Mouse (Mus musculus) spleen, postnatal 10 days (tissue): ENCODE results near the gene Gm42715.
"Not testable (repeated sequence)": the region's sequence is repeated elsewhere in the genome, so short reads cannot be mapped to it uniquely, and the experiment has no call there.

Experiments
- DNase-seq, 2 experiments: peaks; one replicate each; pipeline ENCODE4 v3.0.0; 2021 to 2022; ENCODE audit warnings: low spot score in 2 of 2

Gene Gm42715

DNA sequence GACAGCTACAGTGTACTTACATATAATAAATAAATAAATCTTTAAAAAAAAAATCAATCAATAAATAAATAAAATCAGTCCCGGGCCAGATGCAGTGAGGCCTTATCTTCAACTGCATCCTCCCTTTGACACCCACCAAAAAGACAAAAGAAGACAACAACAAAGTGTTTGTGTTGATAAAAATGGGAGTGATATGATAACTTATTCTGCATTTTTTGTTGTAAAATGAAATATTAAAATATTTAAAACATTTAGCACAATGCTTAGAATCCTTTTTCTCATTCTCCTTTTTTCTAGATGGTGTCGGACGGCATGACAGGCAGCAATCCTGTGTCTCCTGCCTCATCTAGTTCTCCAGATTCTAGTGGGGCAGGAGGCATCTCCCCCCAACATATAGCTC is at the start of gene Gm42715:
TSS of gene Gm42715 (plus strand) at position 301 of the 400 bp plus-strand sequence.
- no peak for DNase-seq

DNA sequence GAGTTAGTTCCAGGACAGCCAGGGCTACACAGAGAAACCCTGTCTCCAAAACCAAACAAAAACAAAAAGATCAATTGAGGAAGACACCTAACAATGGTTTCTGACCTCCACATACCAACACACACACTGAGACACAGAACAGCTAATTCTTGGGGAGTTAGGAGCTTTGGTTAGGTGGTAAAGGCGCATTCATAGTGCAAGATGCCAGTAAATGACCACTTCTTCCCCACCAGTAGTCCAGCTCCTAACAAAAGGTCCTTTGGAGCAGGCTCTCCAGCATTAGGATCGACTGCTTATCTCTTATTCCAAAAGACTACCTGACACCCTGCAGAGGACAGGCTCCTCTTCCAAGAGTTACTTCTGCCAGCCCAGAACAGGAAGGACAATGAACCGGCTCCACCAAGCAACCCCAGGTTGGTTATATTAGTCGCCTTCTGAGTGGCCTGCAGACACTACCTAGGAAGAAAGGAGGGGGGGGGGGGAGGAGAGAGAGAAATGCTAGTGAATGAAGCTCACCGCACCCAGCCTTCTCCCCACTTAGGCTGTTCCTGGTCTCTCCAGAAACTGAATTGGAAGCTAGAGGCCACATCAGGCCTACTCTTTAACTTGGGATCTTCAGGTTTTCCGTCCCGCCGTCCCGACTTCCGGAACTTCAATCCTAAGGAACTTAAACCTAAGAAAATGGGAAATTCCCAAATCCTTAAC is 49.2 kb upstream of the Gm42715 start:
- DNase-seq: peak in 1 of 2 experiments; percentile 46

DNA sequence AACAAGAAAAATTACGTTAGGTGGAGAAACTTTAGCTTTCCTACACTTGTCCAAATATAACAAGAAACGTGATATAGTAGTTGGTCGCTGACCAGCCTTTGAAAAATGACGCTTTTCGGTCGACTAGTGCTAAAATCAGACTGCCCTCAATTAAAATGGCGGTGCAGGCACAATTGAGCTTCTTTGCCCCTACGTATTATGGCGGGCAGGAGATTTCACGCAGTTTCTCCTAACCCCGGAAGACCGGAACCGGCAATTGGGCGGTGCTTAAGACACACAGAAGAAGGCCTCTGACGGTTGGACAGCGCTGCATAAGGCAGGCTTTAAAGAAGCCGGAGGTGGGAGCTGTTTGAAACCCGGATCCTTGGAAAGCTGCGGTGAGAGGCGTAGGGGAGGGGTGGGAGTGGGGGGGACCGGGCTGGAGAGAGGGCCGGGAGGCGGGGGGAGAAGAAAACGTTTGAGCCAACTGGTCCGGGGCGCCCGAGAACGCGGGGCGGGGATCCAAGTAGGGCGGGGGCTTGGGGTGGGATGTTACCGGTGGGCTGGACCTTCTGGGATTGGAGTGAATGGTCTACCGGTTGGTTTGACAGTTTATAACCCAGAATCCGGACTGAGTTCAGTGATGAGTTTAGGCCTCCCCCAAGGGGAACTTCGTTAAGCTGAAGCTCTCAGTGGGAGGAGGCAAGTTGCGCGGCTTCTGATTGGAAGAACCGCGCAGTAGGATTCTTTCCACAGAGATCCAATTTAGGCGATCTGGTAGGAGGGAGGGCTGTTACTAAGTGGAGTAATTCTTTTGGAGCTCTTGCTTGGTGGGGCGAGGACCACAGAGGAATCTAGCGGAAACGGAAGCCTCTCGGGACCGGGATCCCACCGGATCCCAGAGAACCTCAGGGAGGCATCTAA is 48.4 kb upstream of the Gm42715 start:
- DNase-seq: peak; percentile 74 to 91

DNA sequence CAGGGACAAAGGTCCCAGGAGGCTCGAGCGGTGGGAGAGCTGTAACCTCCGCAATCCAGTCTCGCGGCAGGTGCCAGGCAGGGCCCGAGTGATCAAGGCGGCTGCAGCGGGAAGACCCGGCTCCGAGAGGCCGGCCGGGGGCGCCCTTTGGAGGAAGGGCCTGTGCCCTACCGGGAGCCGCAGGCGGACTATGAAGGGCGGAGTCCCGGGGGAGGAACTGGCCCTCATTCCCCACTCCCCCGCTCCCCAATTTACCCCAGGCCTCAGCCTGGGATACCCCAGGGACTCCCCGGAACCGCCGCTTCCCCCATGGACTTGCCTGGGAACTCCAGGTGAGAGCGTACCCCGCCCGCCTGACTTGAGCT is 47.8 kb upstream of the Gm42715 start:
- peak in 1 of 2 experiments; percentile 72 for DNase-seq

DNA sequence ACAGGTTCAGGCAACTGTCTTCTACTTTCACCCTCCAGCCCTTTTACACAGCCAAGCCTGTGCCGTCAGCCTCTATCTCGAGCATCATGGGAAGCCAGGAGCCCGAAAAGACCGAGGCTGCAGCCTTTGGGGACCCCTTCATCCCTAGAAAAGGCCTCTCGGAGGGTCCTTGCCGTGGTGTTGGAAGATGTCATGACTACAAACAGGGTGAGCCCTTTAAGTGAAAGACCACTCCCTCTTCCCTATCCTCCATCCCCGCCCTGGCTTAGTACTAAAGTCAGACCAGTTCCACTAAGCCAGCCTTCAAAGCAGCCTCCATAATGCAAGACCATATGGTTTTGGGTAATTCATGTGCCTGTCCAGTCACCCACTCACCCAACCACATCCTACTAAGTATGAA is 47.3 kb upstream of the Gm42715 start:
- DNase-seq: no peak

DNA sequence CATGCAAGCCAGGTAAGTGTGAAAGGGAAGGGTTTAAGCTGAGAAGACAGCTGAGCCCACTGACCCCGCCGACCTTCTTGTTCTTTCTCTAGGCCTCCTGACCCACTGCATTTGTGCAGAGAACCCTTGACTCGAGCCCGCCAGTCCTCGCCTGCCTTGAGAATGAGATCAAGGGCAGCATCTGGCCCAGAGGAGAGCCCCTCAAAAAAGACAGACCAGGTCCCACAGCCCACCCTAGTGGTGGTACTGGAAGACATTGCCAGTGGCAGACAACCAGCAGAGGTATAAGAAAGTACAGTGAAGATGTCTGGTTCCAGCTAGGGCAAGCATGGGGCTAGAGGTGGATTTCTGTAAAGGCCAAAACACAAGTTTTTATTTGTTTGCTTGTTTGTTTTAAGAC is 45.7 kb upstream of the Gm42715 start:
- DNase-seq: no peak

DNA sequence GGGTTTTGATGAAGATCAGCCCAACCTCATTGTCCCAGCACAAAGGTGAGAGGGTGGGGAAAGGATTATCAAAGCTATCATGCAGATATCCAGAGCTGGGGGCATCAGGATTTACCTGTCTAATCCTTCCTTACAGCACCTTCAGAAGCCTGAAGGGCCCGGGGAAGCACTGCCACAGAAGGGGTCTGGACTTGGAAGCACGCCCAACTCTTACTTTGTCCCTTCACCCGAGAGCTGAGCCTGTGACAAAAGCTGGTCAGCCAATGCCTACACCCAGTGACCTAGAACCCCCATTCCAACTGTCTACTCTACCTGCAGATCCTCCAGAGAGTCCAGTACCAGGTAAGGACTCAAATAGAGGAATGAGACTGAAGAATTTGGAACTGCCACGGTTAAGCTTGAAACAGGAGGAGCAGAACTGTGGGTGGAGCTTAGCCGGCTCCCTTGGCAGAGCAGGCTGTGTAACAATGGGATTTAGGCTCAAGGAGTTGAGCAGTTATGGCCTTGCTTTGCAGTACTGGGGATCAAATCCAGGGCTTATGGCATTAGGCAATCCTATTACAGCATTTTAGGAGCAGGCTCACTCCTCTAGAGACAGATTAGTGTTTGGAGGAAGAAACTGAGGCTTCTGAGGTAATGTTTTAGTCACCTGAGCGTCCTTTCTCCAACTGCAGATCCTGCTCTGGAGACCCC is 44.9 kb upstream of the Gm42715 start:
- DNase-seq: no peak

DNA sequence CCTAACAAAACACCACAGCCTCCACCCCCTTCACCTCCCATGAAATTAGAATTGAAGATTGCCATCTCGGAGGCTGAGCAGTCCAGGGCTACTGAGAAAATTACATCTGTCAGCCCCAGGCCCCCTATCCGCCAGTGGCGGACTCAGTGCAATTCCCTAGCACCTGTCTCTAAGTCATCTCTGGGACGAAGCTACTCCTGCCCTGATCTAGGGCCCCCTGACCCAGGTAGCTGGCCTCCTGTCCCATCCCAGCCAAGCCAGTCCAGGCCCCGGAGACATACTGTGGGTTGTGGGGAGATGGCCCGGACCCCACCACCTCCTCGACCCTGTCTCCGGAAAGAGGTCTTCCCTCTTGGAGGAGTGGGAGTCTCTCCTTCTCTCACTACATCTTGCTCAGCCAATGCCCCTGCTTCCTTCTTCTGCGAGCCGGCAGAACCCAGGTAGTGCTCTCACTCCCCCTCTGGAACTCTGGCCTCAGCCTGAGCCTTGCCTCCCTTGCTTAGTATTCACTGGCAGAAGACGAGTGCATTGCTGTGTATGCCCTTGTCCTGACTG is 44.1 kb upstream of the Gm42715 start:
- no peak for DNase-seq

DNA sequence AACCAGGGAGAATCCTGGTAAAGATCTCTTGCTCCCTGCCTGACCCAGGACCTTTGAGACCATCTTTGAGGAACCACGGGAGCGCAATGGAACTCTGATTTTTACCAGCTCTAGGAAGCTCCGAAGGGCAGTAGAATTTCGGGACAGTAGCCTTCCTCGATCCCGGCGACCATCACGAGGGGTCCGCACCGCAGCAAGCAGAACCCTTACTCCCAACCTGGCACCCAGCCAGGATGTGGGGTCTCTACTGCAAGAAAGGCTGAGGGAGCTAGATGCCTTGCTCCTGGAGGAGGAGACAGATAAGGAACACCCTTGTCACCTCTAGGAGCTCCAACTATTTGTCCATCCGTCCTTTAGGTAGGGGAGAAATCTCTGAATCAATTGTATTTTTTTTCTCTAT is 43.0 kb upstream of the Gm42715 start:
- no peak for DNase-seq

DNA sequence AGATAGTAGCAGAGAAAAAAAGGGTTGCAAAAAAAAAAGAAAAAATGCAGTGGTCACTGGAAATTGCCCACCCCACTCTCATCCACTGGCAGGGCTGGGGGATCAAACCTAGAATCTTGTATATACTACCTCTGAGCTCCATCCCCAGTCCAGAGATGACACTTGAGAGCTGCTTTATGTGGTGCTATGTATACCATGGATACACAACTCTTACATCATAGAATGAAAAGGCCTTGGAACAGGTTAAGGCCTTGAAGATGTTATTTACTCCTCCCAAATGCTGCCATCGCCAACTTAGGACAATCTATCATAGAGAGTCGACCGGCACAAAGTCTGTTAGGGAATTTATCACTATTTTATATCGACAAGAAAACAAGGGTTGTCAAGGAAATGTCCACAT is 42.5 kb upstream of the Gm42715 start:
- no peak for DNase-seq

DNA sequence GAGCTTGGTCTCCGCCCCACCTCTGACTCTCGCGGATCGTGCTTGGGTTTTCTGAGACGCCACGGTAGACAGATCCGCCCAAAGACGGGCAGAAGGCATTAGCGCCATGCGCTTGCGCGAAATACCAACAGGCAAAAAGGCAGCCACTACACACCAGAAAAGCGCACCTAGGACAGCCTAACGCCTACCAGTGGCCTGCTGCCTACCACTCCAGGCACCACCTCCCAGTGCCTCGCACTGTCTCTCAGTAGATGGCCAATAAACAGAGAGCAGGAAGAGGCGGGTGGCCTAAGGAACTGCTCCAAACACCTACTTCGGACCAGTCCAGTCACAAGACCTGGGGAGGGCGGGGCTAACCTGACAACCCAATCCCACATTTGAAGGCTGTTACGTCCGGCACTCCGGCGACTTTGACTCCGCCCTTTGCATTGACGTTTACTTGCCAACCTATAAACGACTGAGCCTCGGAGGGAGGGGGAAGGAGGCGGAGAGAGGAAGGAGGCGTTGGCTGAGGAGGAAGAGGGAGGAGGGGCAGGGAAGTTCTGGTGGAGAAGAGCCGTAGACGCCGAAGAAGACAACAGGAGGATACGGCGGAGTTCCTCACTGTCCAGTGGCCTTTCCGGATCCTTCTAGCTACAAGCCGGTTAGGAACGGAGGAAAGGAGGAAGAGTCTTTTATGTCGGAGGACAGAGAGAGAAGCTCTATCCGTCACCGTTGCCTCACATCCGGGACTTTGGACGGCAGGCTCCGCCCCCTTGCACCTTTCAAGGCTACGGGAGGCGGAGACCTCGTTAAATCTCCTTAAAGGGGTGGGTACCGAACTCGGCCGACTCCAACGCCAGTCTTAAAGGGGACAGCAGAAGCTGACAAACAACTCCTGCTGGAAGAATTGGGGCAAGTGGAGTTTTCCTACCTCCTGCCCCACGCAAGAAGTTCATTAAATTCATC is 41.4 kb upstream of the Gm42715 start:
- DNase-seq: peak; percentile 98 to 100

DNA sequence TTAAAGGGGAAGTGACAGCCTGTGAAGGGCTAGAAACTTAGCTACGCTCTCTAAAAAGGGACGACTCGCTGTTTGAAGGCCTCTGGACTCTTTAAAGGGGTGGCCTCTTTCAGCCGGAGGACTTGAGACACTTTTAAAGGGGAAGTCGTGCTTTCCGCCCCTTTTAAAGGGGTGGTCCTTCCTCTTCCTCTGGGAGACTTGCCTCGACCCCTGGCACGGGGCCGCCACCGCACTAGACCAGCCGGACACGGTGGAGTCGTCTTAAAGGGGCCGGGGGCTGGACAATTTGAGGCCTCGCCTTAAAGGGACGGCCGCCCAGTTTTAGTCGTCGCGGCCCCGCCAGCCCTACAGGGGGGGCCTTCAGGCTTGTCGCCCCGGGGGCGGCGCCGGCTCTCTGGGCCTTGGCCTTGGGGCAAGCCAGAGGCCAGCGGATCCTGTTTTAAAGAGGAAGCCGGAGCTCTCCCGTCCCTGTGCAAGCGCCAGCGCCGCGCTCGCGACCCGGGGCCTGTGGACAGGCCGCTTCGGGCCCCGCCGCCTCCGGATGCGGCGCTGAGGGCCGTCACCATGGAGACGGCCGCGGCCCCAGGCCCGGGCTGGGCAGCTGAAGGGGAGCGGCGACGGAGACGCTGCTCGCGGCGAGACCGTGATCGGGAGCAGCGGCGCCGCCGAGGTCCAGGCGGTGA is 40.6 kb upstream of the Gm42715 start, which contains the start of gene Fbrs:
TSS of gene Fbrs (plus strand) at position 565 of the 683 bp plus-strand sequence.
- peak in 1 of 2 experiments; percentile 85 for DNase-seq

DNA sequence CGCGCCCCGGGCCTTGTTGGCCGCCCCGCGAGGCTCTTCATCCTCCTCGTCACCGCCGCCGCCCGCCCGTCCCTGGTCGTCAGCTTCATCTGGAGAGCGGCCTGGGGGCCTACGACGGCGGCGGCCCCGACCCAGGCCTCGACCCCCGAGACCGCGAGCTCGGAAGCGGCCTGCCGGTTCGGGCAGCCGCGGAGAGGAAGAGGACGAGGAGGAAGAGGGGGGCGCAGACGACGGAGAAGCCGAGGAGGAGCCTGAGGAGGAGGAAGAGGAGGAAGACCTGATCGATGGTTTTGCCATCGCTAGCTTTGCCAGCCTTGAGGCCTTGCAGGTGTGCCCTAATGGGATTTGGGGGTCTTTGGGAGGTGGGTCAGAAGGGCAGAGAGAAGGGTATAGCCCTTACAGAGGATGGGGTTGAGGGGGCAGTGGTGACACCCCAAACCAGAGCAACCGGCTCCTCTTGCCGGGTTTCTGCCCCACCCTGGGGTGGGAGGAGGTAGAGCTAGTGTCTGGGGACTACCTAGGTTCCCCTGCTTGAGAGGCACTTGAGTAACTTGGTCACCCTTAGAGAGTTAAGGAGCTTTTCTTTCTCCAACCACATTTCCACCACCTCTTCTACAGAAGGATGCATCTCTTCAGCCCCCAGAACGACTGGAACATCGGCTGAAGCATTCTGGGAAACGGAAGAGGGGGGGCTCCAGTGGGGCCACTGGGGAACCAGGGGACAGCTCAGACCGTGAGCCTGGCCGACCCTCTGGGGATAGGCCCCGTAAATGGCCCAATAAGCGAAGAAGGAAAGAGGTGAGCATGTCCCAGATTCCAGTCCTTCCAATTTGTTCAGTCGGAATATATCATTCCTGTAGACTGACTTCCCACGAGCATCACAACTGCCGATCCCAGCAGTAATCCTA is 39.8 kb upstream of the Gm42715 start:
- peak; percentile 63 to 71 for DNase-seq

DNA sequence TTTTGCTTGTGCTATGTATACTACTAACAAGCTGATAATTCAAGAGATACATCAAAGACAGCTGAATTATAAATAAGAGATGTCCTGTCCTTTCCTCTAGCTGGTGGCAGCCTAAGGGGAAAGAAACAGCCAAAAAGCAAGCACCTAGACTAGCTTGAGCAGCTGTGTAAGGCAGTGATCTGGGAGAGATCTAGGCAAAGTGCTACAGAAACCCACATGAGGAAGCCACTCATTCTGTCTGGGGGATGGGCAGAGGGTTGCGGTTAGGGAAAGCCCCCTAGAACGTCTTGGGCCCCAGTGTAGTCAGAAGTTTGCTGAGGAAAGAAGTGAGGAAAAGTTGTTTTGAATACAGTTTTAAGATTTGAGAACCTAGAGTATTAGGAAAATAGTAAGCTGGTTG is 39.1 kb upstream of the Gm42715 start:
- DNase-seq: peak; percentile 38 to 75

DNA sequence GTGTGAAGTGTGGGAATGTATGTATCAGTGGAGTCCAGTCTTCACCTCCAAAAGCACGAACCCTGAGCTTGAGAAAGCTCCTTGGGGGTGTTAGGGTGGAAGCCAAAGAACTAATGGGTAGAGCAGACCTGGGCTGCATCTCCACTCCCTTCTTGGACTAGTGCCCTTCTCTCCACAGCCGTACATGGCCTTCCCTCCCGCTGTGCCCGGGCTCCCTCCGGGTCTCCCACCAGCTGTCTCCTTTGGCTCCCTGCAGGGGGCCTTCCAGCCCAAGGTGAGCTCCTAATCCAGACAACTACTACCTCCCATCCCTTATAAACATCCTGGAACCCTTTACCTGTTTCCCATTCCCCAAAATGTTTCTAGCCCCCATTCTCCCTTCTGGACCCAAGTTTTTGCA is 34.0 kb upstream of the Gm42715 start:
- no peak for DNase-seq

DNA sequence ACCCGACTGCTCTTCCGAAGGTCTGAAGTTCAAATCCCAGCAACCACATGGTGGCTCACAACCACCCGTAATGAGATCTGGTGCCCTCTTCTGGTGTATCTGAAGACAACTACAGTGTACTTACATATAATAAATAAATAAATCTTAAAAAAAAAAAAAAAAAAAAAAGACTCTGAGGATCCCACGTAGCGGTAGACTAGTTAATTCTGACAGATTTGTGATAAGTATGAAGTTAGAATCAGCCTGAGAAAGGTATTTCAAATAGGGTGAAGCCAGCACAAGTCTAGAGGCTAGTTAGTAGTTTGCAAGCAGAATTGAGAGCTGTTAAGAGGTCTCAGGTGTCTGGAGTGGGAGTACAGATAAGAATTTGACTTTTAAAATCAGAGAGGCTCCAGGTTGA is 31.0 kb upstream of the Gm42715 start:
- DNase-seq: not testable (repeated sequence)

DNA sequence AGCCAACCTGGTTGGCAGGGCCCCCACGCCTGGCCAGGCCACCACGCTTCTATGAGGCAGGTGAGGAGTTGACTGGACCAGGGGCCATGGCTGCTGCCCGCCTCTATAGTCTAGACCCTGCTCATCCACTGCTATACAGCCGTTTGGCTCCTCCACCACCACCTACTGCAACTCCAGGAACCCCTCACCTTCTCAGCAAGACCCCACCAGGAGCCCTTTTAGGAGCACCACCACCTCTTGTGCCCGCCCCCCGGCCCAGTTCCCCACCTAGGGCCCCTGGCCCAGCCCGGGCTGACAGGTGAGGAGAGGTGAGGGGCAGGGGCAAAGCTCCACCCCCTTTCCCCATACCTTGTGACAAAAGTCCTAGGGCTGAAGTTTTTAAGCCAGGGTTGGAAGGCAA is 29.4 kb upstream of the Gm42715 start:
- DNase-seq: no peak

DNA sequence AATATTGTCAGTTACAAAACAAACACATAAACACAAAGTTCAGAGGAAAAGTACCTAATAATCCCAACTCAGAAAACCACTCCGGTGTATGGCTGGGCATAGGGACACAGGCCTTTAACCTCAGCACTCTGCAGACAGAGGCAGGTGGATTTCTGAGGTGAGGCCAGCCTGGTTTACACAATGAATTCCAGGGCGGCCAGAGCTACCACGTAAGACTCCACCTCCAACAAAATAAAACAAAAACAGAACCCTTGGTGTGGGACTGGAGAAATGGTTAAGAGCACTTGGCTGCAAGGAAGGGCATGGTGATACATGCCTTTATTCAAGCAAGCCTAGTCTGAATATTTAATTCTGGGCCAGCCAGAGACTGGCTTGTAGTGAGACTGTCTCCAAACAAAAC is 27.5 kb upstream of the Gm42715 start:
- DNase-seq: no peak

DNA sequence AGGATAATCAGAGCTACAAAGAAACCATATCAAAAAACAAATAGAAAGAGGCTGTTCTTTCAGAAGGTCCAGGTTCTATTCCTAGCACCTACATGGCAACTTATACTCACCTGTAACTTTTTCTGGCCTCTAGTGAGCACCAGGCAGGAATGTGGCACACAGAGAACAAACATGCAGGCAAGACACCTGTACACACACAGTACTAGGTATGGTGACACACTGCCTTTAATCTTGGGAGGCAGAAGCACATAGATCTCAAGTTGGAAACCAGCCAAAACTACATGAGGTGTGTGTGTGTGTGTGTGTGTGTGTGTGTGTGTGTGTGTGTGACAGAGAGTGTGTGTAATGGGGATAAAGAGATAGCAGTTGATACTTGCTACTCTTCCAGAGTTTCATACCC is 24.7 kb upstream of the Gm42715 start:
- DNase-seq: no peak
